Mouse (Mus musculus) retina, postnatal 7 days (tissue): Measurements from ENCODE around the gene Zbtb38.
A peak's percentile ranks its signal among the peaks of the same experiment; 100 is the strongest.
"Not testable (repeated sequence)": the region's sequence is repeated elsewhere in the genome, so short reads cannot be mapped to it uniquely, and the experiment has no call there.

Experiments used
- DNase-seq: peaks from one replicate; pipeline ENCODE4 v3.0.0-alpha.2; 2012; ENCODE audit warnings: low read depth, low spot score

Gene Zbtb38

GRCm38 (mm10) chr9:96684165-96684792, 68.4 kb downstream of the Zbtb38 start:
- DNase-seq: no peak

GRCm38 (mm10) chr9:96678611-96679010, 74.0 kb downstream of the Zbtb38 start:
- no peak for DNase-seq

GRCm38 (mm10) chr9:96677711-96678110, 74.9 kb downstream of the Zbtb38 start:
- not testable (repeated sequence) for DNase-seq

- no peak for DNase-seq
These were observed 76.0 kb downstream of the Zbtb38 start for GRCm38 (mm10) chr9:96676671-96677070.

- no peak for DNase-seq
These were observed 76.6 kb downstream of the Zbtb38 start for GRCm38 (mm10) chr9:96675763-96676640.

- no peak for DNase-seq
These were observed 77.4 kb downstream of the Zbtb38 start for GRCm38 (mm10) chr9:96675071-96675762.

- no peak for DNase-seq
These were observed 78.3 kb downstream of the Zbtb38 start for GRCm38 (mm10) chr9:96674301-96674700.

GRCm38 (mm10) chr9:96672466-96672865, 80.2 kb downstream of the Zbtb38 start:
- DNase-seq: no peak

- DNase-seq: no peak
These were observed 81.4 kb downstream of the Zbtb38 start for GRCm38 (mm10) chr9:96671249-96671648.

- DNase-seq: peak; percentile 89
These were observed 82.8 kb downstream of the Zbtb38 start for GRCm38 (mm10) chr9:96669877-96670276.

- DNase-seq: peak; percentile 61
These were observed 84.0 kb downstream of the Zbtb38 start for GRCm38 (mm10) chr9:96668628-96669027.

GRCm38 (mm10) chr9:96660510-96661244, 92.0 kb downstream of the Zbtb38 start:
- no peak for DNase-seq

- DNase-seq: no peak
These were observed 92.8 kb downstream of the Zbtb38 start for GRCm38 (mm10) chr9:96659801-96660200.

- DNase-seq: no peak
These were observed 99.1 kb downstream of the Zbtb38 start for GRCm38 (mm10) chr9:96653538-96653937.

GRCm38 (mm10) chr9:96652763-96653162, 99.9 kb downstream of the Zbtb38 start:
- no peak for DNase-seq

GRCm38 (mm10) chr9:96650807-96651206, 101.8 kb downstream of the Zbtb38 start:
- DNase-seq: no peak

GRCm38 (mm10) chr9:96649924-96650323, 102.7 kb downstream of the Zbtb38 start:
- DNase-seq: no peak

GRCm38 (mm10) chr9:96649362-96649761, 103.3 kb downstream of the Zbtb38 start:
- no peak for DNase-seq

GRCm38 (mm10) chr9:96646668-96647295, 105.8 kb downstream of the Zbtb38 start:
- no peak for DNase-seq

GRCm38 (mm10) chr9:96644840-96645239, 107.8 kb downstream of the Zbtb38 start:
- no peak for DNase-seq

GRCm38 (mm10) chr9:96644002-96644401, 108.6 kb downstream of the Zbtb38 start:
- DNase-seq: not testable (repeated sequence)
